Mouse (Mus musculus) neural tube, embryonic 11.5 days (tissue): ENCODE results near the gene Gm14525. TPM values are rescaled to one million over a fixed set of nuclear protein-coding genes. Genes with fewer than 3 reads are reported as not detected.
"Not testable (repeated sequence)": the region's sequence is repeated elsewhere in the genome, so short reads cannot be mapped to it uniquely, and the experiment has no call there.

Experiments used
- ATAC-seq: fragments of 200-750 bp; cut with Nextera tagmentation; 2 replicates; pipeline ENCODE4 v1.8.0; 2017; ENCODE audit warnings: moderate number of reproducible peaks, mild to moderate bottlenecking, moderate TSS enrichment, moderate library complexity; ENCODE audit not compliant: insufficient read depth, low FRiP score, low TSS enrichment
- DNase-seq: peaks from one replicate; pipeline ENCODE4 v3.0.0-alpha.2; 2015; ENCODE audit warnings: low spot score
- H3K27ac ChIP-seq: fragments of 300-500 bp; sonication (generic); 2 replicates; pipeline ENCODE4 v1.5.1; 2014; ENCODE audit warnings: low read depth, mild to moderate bottlenecking, low read length
- H3K27me3 ChIP-seq: fragments of 300-500 bp; sonication (generic); 2 replicates; pipeline ENCODE4 v1.6.1; 2014; ENCODE audit warnings: mild to moderate bottlenecking, low read length, mixed read lengths; ENCODE audit not compliant: control insufficient read depth, insufficient read depth
- H3K36me3 ChIP-seq: fragments of 300-500 bp; sonication (generic); 2 replicates; pipeline ENCODE4 v1.6.1; 2014; ENCODE audit warnings: mild to moderate bottlenecking, low read length, moderate library complexity, mixed read lengths; ENCODE audit not compliant: control insufficient read depth, insufficient read depth
- H3K4me1 ChIP-seq: fragments of 300-500 bp; sonication (generic); 2 replicates; pipeline ENCODE4 v1.6.1; 2014; ENCODE audit warnings: low read length, mixed read lengths; ENCODE audit not compliant: control insufficient read depth, insufficient read depth
- H3K4me2 ChIP-seq: fragments of 300-500 bp; sonication (generic); 2 replicates; pipeline ENCODE4 v1.6.1; 2014; ENCODE audit warnings: low read depth, mild to moderate bottlenecking, moderate library complexity
- H3K4me3 ChIP-seq: fragments of 300-500 bp; sonication (generic); 2 replicates; pipeline ENCODE4 v1.5.1; 2014; ENCODE audit warnings: low read depth, low read length
- H3K9ac ChIP-seq: fragments of 300-500 bp; sonication (generic); 2 replicates; pipeline ENCODE4 v1.6.1; 2014; ENCODE audit warnings: mild to moderate bottlenecking, low read length
- H3K9me3 ChIP-seq: fragments of 300-500 bp; sonication (generic); 2 replicates; pipeline ENCODE4 v1.6.1; 2016; ENCODE audit warnings: low read length; ENCODE audit not compliant: control insufficient read depth
- WGBS: fragments of 180-500 bp; shearing (Covaris S2); extraction: QIAGEN DNeasy Blood & Tissue Kit; methylation state at CpG from one replicate; pipeline ENCODE4 v1.1.7; 2014; 5-methylcytosine and 5-hydroxymethylcytosine counted together
- polyA plus RNA-seq: library from polyadenylated mRNA; unstranded; fragments of >200 nt; fragmentation: Nextera tagmentation; extraction: Ambion mirVana; gene quantifications from 2 replicates; pipeline ENCODE4 v1.2.1, GENCODE M21; 2014

Gene Gm14525
- not detected in 2 replicates for polyA plus RNA-seq

DNA sequence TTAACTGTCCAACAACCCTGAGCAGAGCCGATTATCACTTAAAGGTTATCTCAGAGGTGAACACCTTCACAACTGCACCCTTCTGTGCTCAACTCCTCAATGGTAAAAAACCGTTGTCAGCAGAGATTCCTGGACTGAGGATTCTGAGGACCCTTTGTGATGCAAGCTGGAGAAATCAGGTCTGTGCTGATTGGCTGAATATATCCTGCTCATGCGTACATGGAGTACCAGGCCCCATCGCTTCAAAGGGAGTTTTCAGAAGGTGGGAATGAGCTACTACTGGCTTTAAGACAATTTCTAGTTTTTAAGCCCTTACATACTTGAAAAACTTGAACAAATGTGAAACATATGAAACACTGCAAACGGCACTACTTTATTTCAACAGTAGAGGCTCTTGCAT, at the start of gene Gm14525:
Gene Gm14525, minus strand, starts transcription at position 101 of the 400 bp plus-strand sequence.
- WGBS = 92% methylated on average over 3 of the region's 5 CpGs
- H3K36me3 ChIP-seq, H3K9me3 ChIP-seq: not testable (repeated sequence)

More for the DNA sequence above, at the start of gene Gm14525:
- H3K4me1 ChIP-seq, H3K4me2 ChIP-seq, H3K4me3 ChIP-seq, ATAC-seq, H3K9ac ChIP-seq, H3K27ac ChIP-seq, DNase-seq, H3K27me3 ChIP-seq: not testable (repeated sequence)

Other genes with a start within 250 kb of the Gm14525 start
- not detected in 2 replicates for gene Slx, start 157.1 kb downstream of the Gm14525 start, polyA plus RNA-seq
- gene Gm6121, start 233.1 kb upstream of the Gm14525 start, polyA plus RNA-seq = not detected in 2 replicates